Mouse (Mus musculus): Measurements from ENCODE around the gene Cdkal1.

DNA sequence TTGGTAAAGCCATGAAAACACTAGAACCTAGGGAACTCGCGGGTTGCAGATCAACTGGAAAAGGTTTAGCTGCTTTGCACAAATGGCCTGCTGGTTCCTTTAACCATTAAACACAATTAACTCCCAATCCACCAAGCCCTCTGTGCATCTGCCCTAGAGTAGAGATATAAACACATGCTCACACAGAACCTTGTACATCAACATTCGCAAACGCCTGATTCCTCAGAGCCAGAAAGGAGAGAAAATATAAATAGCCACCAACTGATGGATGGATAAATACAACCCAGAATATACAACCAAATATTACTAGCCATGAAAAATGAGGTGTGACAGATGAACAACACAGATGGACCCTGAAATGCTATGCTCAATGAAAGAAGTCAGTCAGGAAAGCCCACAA, 70.6 kb downstream of the Cdkal1 start:
- TF ChIP-seq POLR2A (IDR thresholded peaks at IDR 0.05; ENCODE audit: borderline replicate concordance, low read depth, low read length) (no peak), CTCF (IDR thresholded peaks at IDR 0.05; ENCODE audit: low read depth, low read length) (no peak)

All from bone marrow macrophage, adult 2 months (primary cell).